Mouse (Mus musculus): ENCODE data around the gene Mpdz.

DNA sequence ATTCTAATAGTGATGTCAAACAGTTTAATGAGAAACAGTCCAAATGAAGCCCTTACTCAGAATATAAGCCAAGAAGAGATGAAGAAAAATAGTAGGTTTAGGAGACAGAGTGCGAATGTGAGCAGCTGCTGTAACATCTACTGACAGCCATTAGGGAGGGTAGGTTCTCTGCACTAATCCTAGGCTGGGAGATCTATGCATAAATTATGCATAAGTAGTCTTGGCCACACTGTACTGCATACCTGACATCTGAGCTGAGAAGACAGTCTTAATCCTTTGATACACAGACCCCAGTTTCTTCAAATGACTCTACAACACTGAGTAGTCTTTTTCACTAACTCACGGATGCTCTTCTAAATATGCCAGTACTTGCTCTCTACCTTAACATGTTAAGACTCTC lies 114.9 kb downstream of the Mpdz start:
- no peak for TF ChIP-seq POLR2A (IDR thresholded peaks at IDR 0.05; ENCODE audit: borderline replicate concordance, extremely low read depth, low read depth, low read length)
- no peak for TF ChIP-seq CTCF (IDR thresholded peaks at IDR 0.05; ENCODE audit: insufficient read depth, low read length)
